Mouse (Mus musculus) mature B cell (primary cell): ENCODE measurements around the gene Cyp4f13.

Source experiments
- in situ Hi-C: fragments of 300-500 bp; cut with MboI; formaldehyde crosslinking; loops from 2 replicates; pipeline ENCODE4 v1.14.3; 2019

Gene Cyp4f13

GRCm38 (mm10) chr17:32947215-32947914 lies at the start of gene Cyp4f13:
TSS of gene Cyp4f13 (minus strand) at chr17:32947402.
- in situ Hi-C loops = no loop called here

- in situ Hi-C loops = no loop called here
Observed at GRCm38 (mm10) chr17:32992699-32993474, 45.7 kb upstream of the Cyp4f13 start, which contains the start of gene Zfp952. TSS of gene Zfp952 (plus strand) at chr17:32993129.

GRCm38 (mm10) chr17:32991965-32992698 lies 44.9 kb upstream of the Cyp4f13 start:
- in situ Hi-C loops = no loop called here

GRCm38 (mm10) chr17:32986301-32986700 lies 39.1 kb upstream of the Cyp4f13 start:
- in situ Hi-C loops = no loop called here

GRCm38 (mm10) chr17:32981361-32981760 lies 34.2 kb upstream of the Cyp4f13 start:
- in situ Hi-C loops = no loop called here

- in situ Hi-C loops = no loop called here
Observed at GRCm38 (mm10) chr17:32965623-32966290, 18.6 kb upstream of the Cyp4f13 start, which contains the start of gene Zfp472. TSS of gene Zfp472 (plus strand) at chr17:32965814.

- in situ Hi-C loops = no loop called here
Observed at GRCm38 (mm10) chr17:32965253-32965622, 18.0 kb upstream of the Cyp4f13 start.

- in situ Hi-C loops = no loop called here
Observed at GRCm38 (mm10) chr17:32951441-32951840, 4.2 kb upstream of the Cyp4f13 start.

- in situ Hi-C loops = no loop called here
Observed at GRCm38 (mm10) chr17:32951006-32951405, 3.8 kb upstream of the Cyp4f13 start.

GRCm38 (mm10) chr17:32950136-32950535 lies 2.9 kb upstream of the Cyp4f13 start:
- in situ Hi-C loops = no loop called here

- in situ Hi-C loops = no loop called here
Observed at GRCm38 (mm10) chr17:32946716-32947115, 486 bp downstream of the Cyp4f13 start.

- in situ Hi-C loops = no loop called here
Observed at GRCm38 (mm10) chr17:32944402-32945035, 2.7 kb downstream of the Cyp4f13 start.

- in situ Hi-C loops = no loop called here
Observed at GRCm38 (mm10) chr17:32943661-32944060, 3.5 kb downstream of the Cyp4f13 start.

GRCm38 (mm10) chr17:32939831-32940230 lies 7.4 kb downstream of the Cyp4f13 start:
- in situ Hi-C loops = no loop called here

- in situ Hi-C loops = no loop called here
Observed at GRCm38 (mm10) chr17:32927803-32928202, 19.4 kb downstream of the Cyp4f13 start.

GRCm38 (mm10) chr17:32924658-32925312 lies 22.4 kb downstream of the Cyp4f13 start:
- in situ Hi-C loops = no loop called here

GRCm38 (mm10) chr17:32923681-32924080 lies 23.5 kb downstream of the Cyp4f13 start:
- in situ Hi-C loops = no loop called here

GRCm38 (mm10) chr17:32919123-32919522 lies 28.1 kb downstream of the Cyp4f13 start:
- in situ Hi-C loops = no loop called here

GRCm38 (mm10) chr17:32917131-32917530 lies 30.1 kb downstream of the Cyp4f13 start, which contains the start of gene Cyp4f14:
TSS of gene Cyp4f14 (minus strand) at chr17:32917342.
- in situ Hi-C loops = no loop called here

- in situ Hi-C loops = no loop called here
Observed at GRCm38 (mm10) chr17:32916075-32916474, 31.1 kb downstream of the Cyp4f13 start.

- in situ Hi-C loops = no loop called here
Observed at GRCm38 (mm10) chr17:32906172-32906571, 41.0 kb downstream of the Cyp4f13 start.
